Mouse (Mus musculus) E14TG2a.4 (cell line): ENCODE results near the gene Mmgt2.

Experiments used
- CTCF ChIP-seq: conservative IDR thresholded peaks from 2 replicates; pipeline ENCODE4 v1.5.1; 2014; ENCODE audit warnings: low read length
- POU5F1 ChIP-seq: IDR thresholded peaks from 2 replicates; pipeline ENCODE4 v1.6.1; 2014; ENCODE audit warnings: low read length, borderline replicate concordance

DNA sequence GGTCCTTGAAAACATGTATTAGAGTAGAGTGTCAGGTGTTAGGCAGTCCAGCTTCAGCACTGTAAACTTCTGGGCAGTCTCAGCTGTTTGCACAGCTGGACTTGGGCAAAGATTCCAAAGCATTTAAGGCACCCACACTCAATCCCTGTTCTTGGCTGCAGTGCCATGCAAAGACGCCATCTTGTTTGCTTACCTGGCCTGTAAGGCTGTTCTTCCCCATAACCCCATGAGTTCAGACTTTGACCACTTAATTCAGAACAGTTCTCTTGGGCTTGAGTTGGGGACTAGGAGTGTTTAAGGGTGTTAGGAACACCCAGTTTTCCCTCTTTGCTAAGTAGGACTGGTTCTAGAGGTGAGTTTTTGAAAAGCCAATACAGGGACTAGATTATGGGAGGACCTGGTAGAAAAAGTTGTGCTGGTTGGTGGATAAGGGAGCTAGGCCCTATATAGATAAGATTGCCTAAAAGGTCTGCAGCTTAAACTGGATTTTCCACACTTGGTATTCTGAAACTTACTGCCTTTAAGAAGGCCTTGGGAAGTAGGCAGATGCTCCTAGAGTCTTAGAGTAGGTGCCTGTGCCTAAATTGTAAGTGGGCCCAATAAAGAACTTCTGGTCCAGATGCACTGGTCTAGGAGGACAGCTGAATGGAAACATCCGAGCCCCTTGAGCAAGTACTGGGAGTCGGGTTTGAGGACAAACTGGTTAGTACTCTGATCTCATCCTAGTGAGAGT, 43.4 kb upstream of the Mmgt2 start:
- TF ChIP-seq CTCF (no peak), POU5F1 (no peak)
